Mouse (Mus musculus): ENCODE measurements around the gene Teddm2. TPM values are rescaled to one million over a fixed set of nuclear protein-coding genes. Genes with fewer than 3 reads are reported as not detected.

Gene Teddm2
- polyA plus RNA-seq (2015; fragmentation: Nextera tagmentation; extraction: Ambion mirVana): 1.5 and 1.6 TPM in 2 replicates

DNA sequence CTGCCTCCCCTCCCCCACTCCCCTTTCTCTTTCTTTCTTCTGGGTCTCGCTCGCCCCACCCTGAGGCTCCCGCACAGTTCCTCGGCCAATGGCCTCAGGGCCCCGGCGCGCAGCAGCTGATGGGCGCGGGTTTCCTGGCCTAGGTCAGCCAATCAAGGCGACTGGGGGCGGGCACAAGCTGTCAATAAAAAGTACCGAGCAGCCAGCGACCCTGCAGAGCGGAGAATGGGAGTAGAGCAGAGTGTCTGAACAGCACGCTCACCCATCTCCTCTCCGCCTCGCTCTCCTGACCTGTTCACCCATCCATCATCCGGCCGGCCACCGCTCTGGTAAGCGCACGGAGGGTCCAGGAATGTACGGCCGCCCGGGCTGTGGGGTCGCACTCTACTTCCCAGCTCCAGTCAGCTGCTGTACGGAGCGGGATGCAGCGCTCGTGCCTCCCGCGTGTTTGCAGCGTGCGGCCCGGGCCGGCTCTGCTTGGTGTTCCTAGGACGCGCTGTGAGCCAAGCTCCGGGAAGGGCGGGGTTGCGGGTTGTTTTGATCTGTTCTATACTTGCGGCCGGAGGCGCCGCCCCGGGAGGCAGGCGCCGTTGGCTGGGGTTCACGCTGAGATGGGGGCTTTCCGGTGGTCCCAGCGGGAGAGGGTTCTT is at the start of gene Teddm2, which contains the start of gene Glul:
Gene Teddm2, minus strand, starts transcription at position 498 of the 650 bp plus-strand sequence.
Gene Glul, plus strand, starts transcription at position 214 of the 650 bp plus-strand sequence.

DNA sequence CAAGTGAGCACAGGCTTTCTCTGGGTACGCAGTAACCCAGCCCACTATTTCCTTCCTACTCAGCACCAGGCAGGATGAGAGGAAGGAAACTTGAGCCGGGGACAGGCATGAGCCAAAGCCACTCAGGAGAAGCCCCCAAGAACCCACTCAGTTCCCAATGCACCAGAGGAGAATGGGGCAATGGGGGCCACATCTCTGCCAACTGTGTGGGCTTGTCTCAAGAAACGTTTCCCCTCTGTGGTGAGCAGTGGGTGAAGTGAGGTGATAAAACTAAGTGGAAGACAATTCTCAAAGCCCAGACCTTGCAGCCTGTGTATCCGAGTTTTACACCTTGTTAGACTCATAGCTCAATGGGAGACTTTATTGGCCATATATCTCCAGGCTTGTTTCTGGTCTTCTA is 8.6 kb downstream of the Teddm2 start, which contains the start of gene Teddm1a:
Gene Teddm1a, plus strand, starts transcription at position 301 of the 400 bp plus-strand sequence.

DNA sequence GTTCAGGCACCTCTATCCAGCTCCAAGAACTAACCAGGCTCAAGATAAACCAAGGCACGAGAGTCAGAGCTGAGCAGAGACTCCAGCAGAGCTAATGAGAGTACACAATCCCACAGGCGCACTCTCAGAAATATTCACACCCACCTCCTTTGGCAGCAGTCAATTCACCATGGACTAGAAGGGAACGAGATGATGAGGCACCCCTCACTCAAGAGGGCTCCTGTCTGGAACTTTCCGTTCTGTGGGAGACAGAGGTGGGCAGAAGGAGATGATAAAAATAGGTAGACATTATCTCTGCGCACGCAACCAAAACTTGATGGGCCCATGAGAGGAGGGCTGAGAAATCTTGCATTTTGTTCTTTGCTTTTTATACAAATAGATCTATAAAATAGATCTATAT is 26.0 kb downstream of the Teddm2 start, which contains the start of gene Teddm1b:
Gene Teddm1b, plus strand, starts transcription at position 301 of the 400 bp plus-strand sequence.

DNA sequence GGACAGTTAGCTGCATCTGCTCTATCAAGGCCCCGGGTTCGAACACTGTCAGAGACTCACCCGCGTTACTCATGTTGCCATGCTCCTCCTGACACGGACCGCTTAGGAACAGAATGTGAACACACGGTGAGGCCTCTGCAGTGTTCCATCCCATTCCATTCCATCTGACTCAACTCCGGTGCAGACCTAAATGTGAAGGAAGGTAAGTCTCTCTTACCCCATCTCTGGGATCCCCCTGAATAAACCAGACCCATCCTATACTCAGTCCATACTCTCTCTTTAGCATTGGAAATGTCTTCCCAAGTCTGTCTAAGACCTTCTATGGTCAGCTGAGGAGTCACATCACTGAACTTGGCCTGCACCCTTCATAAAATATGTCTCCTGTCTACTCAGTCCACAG is 56.0 kb downstream of the Teddm2 start, which contains the start of gene Rgsl1:
Gene Rgsl1, minus strand, starts transcription at position 101 of the 400 bp plus-strand sequence.

Small RNA genes within 50 kb of the gene (microRNA-seq; reads per million reads assigned to microRNA genes)
- 9.0 reads per million, percentile 19 among the genes with 10 or more reads in this experiment for gene Mir8114

Other genes starting within 250 kb of the Teddm2 start
- 8.6 and 9.3 TPM in 2 replicates for gene Rgs8, start 247.2 kb downstream of the Teddm2 start, polyA plus RNA-seq (2015; fragmentation: Nextera tagmentation; extraction: Ambion mirVana)
- gene Rgs16, start 159.9 kb downstream of the Teddm2 start, polyA plus RNA-seq (2015; fragmentation: Nextera tagmentation; extraction: Ambion mirVana): 8.2 and 8.7 TPM in 2 replicates
- 13.8 and 18.5 TPM in 2 replicates for gene Rnasel, start 150.8 kb downstream of the Teddm2 start, polyA plus RNA-seq (2015; fragmentation: Nextera tagmentation; extraction: Ambion mirVana)
- gene Rgsl1, start 56.1 kb downstream of the Teddm2 start, polyA plus RNA-seq (2015; fragmentation: Nextera tagmentation; extraction: Ambion mirVana): 0.13 and 0.31 TPM in 2 replicates
- 0.11 and 0.31 TPM in 2 replicates for gene Teddm1b, start 25.9 kb downstream of the Teddm2 start, polyA plus RNA-seq (2015; fragmentation: Nextera tagmentation; extraction: Ambion mirVana)
- not detected in 2 replicates for gene Teddm1a, start 8.5 kb downstream of the Teddm2 start, polyA plus RNA-seq (2015; fragmentation: Nextera tagmentation; extraction: Ambion mirVana)
- 421 and 440 TPM in 2 replicates for gene Glul, start 284 bp downstream of the Teddm2 start, polyA plus RNA-seq (2015; fragmentation: Nextera tagmentation; extraction: Ambion mirVana)

Measured in neural tube, postnatal 0 days (tissue).